Mouse (Mus musculus) mature B cell (primary cell): ENCODE data around the gene Lipe.

Source experiments
- in situ Hi-C: fragments of 300-500 bp; cut with MboI; formaldehyde crosslinking; loops from 2 replicates; pipeline ENCODE4 v1.14.3; 2019

Lipe gene

DNA sequence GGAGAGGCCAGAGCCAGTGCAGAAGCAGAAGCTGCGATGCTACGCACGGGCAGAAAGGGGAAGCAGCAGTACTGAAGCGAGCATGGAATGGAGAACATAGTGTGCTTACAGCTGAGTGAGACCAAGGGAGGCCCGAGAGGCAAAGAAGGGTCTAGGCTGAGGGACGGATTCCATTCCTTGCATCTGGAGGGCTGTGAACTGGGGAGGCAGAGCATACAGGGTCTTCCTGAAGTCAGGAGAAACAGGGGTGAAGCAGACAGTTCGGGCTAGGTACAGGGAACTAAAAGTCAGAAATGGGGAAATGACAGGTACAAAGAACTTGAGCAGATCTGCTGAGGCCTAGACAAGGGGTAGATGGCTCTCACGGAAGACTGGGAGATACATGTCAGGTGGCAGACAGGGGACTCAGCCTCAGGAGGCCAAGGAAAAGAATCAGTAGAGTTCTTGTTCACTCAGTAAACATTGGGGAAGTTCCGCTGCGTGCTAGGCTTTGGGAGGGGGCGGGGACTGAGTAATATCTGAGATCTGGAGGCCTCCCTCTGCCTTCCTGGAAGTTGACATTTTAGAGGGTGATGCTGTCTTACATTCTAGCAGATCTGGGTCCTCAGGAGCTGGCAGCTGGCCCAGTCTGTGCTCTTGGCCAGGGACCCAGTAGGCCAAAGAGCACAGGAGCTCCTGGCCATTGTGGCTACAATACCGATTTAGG lies 12.5 kb downstream of the Lipe start:
- in situ Hi-C loops = no loop called here

DNA sequence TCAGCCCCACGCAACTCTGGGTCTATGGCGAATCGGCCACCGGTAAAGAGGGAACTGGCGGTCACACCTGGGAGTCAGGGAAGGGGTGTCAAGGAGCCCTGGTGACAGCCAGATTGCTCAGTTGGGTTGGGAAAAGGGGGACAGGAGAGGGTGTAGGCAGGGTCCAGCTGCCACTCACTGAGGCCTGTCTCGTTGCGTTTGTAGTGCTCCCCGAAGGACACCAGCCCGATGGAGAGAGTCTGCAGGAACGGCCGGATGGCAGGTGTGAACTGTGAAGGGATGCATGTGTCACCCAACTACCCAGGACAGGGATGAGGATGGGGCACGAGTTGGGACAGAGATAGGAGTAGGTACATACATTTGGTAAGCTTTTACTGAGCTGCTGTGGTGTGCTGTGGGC lies 13.3 kb downstream of the Lipe start:
- in situ Hi-C loops = no loop called here

DNA sequence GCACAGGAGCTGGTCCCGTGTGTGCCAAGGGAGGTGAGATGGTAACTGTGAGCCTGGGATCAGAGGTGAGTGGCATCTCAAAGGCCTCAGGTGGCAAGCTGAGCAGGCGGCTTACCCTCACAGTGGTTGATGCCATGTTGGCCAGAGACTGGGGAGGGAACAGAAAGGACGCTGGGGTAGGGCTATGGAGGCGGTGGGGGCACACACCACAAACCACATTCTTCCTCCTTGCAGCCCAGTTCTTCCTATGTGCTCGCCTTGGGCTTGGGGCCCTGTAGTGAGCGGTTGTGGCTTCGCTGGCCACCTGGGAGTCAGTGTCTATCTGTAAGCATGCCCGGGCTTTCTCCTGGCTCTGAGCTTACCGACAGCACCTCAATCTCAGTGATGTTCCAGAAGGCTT lies 13.7 kb downstream of the Lipe start:
- in situ Hi-C loops = no loop called here

DNA sequence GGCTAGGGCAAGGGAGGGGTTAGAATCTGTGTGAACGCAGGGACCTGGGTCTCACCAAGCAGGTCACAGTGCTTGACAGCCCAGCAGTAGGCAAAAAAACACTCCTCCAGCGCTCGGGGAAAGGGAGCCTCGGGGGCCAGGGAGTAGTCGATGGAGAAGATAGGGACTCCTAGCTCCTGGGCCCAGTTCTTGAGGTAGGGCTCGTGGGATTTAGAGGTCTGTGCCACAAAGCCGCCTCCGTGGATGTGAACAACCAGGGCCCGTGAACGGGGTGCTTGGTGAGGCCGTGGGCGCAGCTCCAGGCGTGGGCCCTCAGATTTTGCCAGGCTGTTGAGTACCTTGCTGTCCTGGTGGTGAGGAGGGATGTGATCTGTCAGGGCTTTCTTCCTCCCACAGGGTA lies 14.2 kb downstream of the Lipe start:
- in situ Hi-C loops = no loop called here

DNA sequence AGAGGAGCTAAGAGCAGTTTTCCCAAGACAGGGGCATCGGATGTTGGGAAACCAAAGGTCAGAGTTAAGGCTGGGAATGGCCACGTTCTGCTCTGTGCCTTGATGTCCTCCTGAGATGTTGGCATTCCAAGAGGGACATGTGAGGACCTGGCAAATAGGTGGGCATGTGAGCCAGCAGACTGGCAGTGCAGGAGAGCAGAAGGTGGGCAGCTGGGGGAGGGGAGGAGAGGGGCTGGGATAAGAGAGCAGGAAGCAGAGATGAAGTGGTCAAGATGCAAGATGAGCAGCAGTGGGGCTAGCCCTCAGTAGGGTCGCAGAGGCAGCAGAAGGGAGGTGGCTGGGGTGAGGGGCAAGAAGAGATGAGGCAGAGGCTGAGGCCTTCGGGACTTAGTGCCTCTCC lies 14.6 kb downstream of the Lipe start:
- in situ Hi-C loops = no loop called here

DNA sequence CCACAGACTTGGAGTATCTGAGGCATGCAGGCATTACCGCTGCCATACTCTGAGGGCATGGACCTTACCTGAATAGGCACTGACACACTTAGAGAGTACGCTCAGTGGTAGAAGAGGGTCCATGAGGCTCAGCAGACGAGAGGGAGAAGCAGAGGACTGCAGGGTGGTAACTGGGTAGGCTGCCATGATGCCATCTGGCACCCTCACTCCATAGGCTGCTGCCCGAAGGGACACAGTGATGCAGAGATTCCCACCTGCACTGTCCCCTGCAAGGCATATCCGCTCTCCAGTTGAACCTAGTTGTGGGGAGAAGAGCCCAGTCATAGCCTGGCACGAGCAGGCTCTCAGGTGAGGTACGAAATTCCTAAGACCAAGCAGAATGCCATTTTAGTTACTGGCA lies 15.1 kb downstream of the Lipe start:
- in situ Hi-C loops = no loop called here

DNA sequence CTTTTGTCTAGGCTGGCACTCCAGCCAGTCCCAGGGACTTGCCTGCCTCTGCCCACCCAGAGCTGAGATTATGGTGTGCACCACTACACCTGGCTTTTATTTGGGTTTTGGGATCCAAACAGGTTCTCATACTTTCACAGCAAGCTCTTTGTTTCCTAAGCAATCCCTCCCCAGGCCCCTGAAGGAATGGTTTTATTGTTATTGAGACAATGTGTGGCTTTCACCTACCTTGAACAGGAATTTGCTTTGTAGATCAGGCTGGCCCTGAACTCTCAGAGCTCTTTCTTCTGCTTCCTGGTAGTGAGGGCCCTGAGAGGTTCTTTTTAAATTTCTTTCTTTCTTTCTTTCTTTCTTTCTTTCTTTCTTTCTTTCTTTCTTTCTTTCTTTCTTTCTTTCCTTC lies 16.0 kb downstream of the Lipe start:
- in situ Hi-C loops = no loop called here

DNA sequence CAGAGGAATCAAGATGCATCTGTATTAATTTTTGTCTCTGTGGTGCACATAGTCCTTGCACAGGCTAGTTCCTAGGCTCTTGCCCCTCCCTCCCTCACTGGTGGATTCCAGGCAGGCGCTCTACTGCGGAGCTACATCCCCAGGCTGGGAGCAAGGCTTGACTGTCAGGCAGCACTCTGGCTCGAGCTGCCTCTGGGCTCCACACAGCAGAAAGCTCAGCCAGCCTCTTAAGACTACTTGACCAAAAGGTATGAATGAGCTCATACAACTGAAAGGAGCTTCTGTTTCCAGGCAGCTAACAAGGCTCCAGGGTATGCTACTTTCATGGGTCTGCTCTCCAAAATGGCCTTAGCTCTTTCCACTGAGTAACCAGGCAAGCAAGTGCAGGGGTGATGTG lies 17.2 kb downstream of the Lipe start:
- in situ Hi-C loops = no loop called here

DNA sequence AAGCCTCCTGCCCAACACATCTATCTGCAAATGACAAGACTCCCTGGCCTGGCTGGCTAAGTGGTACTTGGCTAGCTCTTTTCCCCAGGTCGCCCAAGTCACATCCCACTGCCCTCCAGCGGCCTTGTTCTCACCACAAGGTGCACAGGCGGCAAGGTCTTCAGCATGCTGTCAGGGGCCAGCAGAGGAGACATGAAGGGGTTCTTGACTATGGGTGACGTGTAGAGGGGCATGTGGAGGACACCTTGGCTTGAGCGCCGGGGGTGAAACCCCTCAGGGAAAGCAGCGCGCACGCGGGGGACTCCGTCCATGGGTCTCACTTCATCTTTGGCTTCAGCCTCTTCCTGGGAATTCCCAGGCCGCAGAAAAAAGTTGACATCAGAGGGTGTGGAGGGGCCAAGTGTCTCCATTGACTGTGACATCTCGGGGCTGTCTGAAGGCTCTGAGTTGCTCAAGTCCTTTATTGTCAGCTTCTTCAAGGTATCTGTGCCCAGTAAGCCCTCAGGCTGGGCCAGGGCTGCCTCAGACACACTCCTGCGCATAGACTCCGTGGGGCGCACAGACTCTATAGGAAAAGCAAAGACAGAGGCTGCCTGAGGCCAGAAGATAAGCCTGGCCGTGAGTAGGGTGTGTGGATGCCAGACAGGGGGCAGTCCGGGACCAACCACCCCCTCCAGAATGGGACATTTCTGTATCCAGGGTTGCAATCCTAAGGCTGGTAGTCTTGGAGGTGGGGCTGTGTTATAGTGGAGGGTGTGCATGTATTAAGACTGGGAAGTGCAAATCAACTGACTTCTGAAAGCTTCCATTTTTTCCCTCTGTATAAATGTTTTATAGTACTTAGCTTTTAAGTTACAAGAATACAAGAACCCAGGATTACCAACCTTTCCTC lies 17.9 kb downstream of the Lipe start:
- in situ Hi-C loops = no loop called here

DNA sequence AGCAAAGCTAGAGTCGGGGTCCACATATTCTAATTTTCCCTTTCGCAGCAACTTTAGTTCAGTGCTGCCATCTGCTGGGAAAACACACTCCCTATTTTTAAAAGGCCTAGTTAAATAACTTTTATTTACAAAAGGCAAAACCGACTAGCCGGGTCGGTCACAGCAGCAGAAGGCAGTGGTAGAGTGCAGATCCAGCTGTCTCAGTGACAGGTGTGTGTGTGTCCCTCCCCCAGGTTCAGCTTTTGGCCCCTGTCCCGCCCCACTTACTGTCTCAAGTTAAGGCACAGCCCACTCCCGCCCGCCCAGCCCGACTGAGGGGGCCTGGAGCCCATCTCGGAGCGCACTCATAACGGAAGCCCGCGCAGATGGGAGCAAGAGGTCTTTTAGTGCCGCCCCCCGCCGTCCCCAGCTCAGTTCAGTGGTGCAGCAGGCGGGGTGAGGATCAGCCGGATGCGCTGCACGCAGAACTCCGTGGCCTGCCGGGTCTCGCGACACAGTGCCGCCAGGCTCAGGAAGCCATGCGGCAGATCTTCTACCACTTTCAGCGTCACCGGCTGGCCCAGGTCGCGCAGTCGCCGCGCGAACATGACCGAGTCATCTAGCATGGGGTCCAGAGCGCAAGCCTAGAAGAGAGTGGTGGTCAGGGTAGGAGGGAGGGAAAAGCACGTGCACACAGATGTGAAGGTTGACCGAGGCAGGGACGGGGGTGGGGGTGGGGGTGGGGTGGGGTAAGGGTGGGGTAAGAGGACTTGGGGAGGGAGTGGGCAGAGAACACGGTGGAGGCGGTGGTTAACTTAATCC lies 18.8 kb downstream of the Lipe start:
- in situ Hi-C loops = no loop called here

DNA sequence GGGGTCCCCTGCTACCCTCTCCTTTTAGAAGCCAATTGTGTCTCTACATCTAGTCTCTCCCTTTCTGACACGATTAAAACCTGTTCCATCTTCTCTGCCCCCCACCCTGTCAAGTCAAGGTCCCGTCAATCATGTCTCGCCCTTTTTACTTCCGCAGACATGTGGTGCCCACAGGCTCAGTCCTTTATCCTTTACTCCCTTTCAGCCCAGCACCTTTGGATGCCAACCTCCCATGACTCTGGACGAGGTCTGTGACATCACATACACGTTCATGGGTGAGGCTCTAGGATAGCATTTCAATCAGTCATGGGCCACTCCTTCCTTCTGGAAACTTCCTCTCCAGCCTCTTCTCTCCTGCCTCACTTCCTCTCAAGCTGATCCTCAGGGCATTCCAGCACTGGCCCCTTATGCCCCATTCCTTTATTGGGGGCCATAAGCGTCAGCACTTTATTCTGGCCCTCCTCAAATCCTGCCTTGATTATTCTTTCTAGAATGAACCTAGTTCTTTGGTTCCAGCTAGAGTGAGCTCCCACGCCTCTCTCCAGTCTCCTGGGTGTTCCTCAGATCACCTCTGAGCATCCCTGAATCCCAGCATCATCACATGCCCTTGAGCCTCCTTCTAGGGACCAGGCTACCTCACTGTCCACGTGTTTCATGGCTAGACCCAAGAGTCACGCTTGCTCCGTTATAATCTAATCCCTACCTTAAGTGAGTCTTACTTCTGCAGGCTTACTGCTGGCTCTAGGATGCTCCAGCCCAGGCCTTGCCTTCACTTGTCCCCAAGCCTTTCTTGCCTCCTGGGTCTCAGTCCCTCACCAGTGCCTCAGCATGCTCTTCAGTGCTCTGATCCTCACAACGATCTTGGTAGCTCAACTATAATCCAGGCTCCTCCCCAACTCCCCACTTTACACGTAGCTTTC lies 20.1 kb downstream of the Lipe start:
- in situ Hi-C loops = no loop called here

DNA sequence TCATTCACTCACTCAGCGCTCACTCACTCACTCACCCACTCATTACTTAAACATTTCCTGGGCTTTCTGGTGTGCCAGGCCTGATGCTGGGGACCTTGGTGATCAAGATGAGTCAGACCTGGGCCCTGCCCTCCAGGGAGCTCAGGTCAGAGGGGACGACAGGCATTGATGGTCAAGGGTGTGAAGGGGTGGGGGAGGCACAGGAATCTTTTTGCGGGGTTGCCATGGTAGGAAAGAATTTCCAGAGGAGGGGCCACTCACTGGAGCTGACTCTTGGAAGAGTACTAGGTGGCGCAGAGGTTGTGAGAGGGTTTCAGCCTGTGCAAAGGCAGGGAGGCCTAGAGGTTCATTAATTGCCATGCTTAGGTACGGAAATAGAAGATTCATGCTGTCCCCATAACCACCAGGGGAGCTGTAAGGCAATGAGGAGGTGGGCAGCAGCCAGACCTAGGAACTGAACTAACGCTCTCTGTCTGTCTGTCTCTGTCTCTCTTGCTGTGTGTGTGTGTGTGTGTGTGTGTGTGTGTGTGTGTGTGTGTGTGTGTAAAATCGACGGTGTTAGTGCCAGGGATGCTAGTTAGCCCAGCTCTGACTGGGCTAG lies 21.3 kb downstream of the Lipe start:
- in situ Hi-C loops = no loop called here

DNA sequence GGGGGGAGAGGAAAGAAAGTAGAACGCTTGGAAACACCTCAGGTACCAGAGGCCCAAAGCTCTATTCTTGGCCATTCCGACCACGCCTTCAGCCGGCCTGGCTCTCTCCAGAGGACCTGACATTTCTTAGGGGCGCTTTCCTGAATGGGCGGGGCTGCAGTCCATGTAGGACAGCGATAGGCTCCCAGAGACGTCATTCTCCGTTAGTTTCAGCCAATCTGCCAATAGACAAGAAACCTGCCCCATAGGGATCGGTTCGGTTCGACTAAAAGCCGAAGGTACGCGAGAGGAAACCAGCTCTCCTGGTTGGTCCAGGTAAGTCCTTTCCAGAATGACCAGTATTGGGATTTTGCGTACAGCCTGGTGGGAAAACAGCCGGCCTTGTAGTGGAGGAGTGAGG lies 22.0 kb downstream of the Lipe start:
- in situ Hi-C loops = no loop called here

DNA sequence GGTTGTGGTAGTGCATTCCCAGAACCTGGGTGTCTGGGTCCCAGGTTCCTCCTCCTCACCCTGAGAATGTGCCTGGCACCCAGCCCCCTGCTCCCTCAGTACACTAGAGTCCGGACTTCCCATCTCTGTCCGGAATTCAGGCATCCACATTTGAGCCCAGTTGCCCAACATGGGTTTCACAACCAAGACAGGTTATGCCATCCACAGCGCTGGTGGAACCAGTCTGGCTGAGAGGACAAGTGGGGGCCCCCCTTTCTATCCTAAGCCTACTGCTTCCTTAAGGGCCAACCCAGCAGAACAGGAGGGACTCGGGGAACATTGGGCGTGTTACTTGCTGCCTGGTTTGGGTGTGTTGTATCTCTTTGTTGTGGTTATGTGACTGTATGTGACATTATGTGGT lies 26.1 kb downstream of the Lipe start:
- in situ Hi-C loops = no loop called here

DNA sequence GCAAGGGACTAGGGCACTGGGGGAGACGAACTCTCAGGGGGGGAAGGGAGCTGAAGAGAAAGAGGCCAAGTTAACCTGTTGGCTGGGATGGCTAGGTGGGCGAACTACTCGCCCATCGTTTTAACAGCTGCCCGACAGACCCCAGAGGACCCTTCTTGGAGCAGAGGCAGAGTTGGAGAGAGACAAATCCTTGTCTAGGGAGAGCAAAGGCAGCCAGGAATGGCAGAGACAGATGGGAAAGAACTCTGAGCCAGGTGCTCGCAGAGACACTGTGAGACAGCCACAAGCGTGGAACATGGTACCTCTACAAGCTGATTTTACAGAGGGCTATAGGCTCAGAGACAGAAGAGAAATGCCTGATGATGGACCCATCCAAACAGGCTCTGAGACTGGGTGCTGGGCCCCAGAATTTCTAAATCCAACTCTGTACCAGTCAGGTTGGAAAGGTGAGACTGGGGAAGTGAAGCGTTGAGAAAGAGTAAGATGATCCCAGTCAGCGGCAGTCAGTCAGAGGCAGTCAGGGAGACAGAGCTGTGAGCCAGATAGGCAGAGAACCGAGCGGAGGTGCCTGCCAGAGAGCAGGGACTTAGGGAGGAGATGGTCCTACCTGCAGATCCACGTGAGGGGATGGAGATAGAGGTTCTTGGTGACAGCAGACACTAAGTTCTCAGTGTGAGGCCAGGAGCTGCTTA lies 29.3 kb downstream of the Lipe start, which contains the start of gene Cnfn:
Gene Cnfn, minus strand, starts transcription at position 667 of the 692 bp plus-strand sequence.
- in situ Hi-C loops = no loop called here

DNA sequence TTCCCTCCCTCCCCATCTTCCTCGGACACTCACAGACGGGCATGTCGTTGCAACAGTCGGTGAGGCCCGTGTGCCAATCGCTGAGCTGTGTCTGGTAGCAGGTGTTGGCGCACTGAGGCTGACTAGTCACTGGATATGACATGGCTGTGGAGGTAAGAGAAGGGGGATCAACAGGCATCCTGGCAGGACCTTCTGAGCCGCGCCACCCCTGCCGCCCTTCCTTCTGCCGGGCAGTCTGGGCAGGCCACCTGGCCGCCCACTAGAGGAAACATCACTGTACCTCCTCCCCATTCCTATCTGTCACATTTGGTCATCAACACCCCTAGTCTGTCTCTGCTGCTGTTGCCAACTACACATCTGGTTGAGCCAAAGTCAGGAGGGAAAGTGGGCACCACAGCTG lies 30.2 kb downstream of the Lipe start:
- in situ Hi-C loops = no loop called here

DNA sequence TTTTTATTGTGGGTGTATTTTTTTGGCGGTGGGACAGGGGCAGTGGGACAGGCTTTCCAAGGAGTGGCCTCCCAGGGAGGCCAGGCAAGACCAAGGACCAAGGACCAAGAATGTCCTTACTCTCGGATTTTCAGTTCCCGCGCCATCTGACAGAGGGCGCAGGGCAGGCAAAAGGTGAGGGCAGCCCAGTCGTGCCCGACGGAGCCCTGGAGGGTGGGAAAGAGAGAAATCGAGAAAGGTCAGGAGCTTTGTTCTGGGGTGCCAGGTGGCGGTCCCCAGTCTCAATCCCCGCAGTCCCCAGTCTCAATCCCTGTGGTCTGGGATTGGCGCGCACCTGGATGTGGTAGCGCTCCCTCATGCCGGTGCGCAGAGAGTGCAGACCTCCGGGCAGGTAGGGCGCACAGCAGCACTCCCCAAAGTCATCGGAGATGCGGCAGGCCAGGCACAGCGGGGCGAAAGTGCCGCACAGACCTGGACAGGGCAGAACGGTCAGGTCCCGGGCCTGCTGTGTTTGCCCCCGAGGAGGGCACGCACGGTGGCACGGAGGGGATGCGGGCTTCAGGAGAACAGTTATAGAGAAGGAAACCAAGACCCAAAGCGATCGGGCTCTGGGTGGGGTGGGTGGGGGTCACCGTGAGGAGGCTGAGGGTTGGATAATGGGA lies 30.7 kb downstream of the Lipe start:
- in situ Hi-C loops = no loop called here

DNA sequence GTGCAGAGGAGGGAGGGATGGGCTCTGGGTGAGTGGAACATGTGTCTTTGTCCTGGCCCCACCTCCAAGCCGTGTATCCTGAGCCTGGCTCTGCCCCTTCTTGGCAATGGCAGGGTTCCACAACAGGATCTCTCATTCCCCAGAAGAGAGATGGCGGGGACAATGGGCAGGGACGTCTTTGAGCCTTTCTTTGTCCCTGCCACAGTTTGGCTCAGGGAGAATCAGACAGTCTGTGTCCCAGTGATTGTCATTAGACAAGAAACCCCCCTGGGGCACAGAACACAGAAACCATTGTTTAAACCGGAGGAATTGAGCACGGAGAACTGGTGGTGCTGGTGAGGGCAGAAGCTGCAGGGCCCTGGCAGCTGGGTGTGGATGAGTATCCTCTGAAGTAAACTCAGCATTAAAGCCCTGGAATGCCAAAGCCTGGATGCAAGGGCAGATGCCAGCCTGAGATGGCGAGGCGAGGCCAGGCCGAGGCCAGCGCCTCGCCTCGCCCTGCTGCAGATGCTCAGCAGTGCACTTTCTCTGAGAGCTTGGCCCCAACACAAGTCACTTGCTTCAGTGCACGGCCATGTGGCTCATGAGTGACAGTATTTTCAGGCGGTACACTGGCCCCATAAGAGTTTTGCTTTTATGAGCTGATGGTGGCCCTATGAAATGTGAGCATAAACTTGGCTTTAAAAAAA lies 32.4 kb downstream of the Lipe start:
- in situ Hi-C loops = no loop called here

DNA sequence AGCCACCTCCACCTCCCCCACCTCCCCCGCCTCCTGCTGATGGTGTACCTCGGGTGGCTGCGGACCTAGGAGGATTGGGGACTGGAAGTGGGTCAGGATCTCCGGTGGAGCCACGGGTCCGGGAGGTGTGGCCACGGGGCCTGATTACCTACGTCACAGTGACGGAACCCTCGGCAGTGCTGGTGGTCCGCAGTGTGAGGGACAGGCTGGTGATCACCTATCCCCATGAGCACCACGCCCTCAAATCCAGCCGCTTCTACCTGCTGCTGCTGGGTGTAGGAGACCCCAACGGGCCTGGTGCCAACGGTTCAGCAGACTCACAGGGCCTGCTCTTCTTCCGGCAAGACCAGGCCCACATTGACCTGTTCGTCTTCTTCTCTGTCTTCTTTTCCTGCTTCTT lies 34.9 kb downstream of the Lipe start:
- in situ Hi-C loops = no loop called here
